Mouse (Mus musculus) large intestine, adult 2 months (tissue): ENCODE results near the gene Adgrf2. TPM values are rescaled to one million over a fixed set of nuclear protein-coding genes. Genes with fewer than 3 reads are reported as not detected.

ENCODE experiments used
- polyA plus RNA-seq: library from polyadenylated mRNA; depleted of rRNA; stranded (reverse); fragments of >200 nt; gene quantifications from 2 replicates; pipeline ENCODE4 v1.2.3, GENCODE M21; 2012; rRNA removed

The Adgrf2 gene
- polyA plus RNA-seq, 1 experiment, result not detected

Other genes starting within 250 kb of the Adgrf2 start
- not detected in 2 replicates for gene Opn5, start 130.8 kb downstream of the Adgrf2 start, polyA plus RNA-seq
- 0.03 and 0.06 TPM in 2 replicates for gene Adgrf4, start 49.9 kb downstream of the Adgrf2 start, polyA plus RNA-seq
- gene Cd2ap, start 134.5 kb upstream of the Adgrf2 start, polyA plus RNA-seq, result 14.9 and 20.6 TPM in 2 replicates